Mouse (Mus musculus): ENCODE results near the gene Nr2c2ap.

GRCm38 (mm10) chr8:70104922-70105321, 26.2 kb upstream of the Nr2c2ap start:
- no peak for TF ChIP-seq TAL1 (IDR thresholded peaks at IDR 0.05; ENCODE audit: low read length)
- no peak for TF ChIP-seq GATA1 (IDR thresholded peaks at IDR 0.05; ENCODE audit: low read length)

Data from erythroblast, embryonic 14.5 days (primary cell).